Mouse (Mus musculus): ENCODE measurements at regions not wholly inside any gene's neighbourhood (a gene's known extent, or its start where the extent isn't known, plus 50 kb on each side); places are given as distances from the start of the nearest gene placed in this dataset.

GRCm38 (mm10) chr10:98554575-98554974 is 359.6 kb upstream of the Atp2b1 start:
- no peak for DNase-seq (ENCODE audit: low spot score in 2 of 2)

DNA sequence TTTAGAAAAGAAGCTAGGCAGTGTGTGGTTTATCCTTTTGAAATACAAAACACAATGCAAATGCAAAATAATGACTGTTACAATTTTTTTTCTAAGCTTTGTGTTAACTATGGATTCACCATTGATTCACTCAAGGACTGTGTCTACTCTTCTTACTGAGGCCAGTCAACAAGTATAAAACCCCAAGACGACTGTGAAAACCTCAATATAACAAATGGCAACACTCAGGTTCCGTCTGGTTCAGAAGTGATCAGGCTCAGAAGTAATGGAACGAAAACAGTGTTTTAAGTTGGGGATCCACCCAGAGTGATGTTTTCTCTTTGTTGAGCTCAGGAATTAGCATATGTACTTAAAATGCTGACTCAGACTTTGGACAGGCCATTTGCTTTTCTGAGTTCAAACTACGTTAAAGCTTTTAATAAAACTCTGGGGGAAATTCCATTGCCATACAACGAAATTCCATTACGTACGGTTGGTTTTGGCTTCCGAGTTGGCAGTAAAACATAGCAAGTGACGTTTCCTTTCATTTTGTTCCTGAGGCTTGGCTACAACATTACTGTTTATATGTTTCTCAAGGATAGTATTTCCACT is 356.6 kb upstream of the Atp2b1 start:
- DNase-seq (ENCODE audit: low spot score in 2 of 2) = no peak

GRCm38 (mm10) chr10:98558560-98558959 is 355.6 kb upstream of the Atp2b1 start:
- DNase-seq (ENCODE audit: low spot score in 2 of 2) = no peak

GRCm38 (mm10) chr10:98562297-98562912 is 351.8 kb upstream of the Atp2b1 start:
- DNase-seq (ENCODE audit: low spot score in 2 of 2) = no peak

GRCm38 (mm10) chr10:98572782-98573536 is 341.2 kb upstream of the Atp2b1 start:
- DNase-seq (ENCODE audit: low spot score in 2 of 2) = no peak

- DNase-seq (ENCODE audit: low spot score in 2 of 2) = no peak
Observed at GRCm38 (mm10) chr10:98577040-98577439, 337.2 kb upstream of the Atp2b1 start.

- DNase-seq (ENCODE audit: low spot score in 2 of 2) = no peak
Observed at GRCm38 (mm10) chr10:98584776-98585175, 329.4 kb upstream of the Atp2b1 start.

GRCm38 (mm10) chr10:98589726-98590125 is 324.5 kb upstream of the Atp2b1 start:
- no peak for DNase-seq (ENCODE audit: low spot score in 2 of 2)

GRCm38 (mm10) chr10:98592154-98592553 is 322.1 kb upstream of the Atp2b1 start:
- DNase-seq (ENCODE audit: low spot score in 2 of 2) = no peak

GRCm38 (mm10) chr10:98593910-98594309 is 320.3 kb upstream of the Atp2b1 start:
- no peak for DNase-seq (ENCODE audit: low spot score in 2 of 2)

DNA sequence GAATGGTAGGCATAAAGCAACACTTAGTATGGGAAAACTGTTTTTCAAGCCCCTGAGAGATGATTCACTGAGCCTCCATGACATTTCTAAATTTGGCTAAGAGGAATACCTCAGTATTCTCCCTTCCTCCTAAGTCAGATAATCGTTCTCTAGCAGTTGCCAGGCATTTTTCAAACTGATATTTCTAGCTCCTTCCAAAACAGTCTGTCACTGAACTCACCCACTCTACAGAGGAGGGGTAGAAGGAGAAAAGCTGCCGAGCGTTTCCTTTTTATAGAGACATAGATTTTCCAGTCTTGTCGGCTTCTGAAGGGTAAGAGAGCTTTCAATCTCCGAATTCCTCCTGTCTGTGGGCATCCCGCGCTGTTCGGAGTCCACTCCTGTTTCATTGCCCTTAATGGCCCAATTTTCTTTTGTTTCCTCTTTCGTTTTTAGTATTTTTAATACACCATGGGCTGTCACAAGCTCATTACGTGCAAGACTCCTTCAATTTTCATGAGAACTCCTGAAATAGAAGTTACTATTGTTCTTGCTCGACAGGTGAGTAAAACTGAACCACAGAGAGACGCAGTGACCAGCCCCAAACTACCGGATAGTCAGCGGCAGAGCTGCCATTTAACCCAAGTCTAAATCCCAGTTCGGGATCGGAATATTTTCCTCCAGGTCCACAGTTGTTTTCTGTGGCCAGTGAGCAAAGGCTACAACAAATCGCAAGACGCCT is 305.8 kb upstream of the Atp2b1 start:
- DNase-seq (ENCODE audit: low spot score in 2 of 2) = peak; percentile 18 to 40

- no peak for DNase-seq (ENCODE audit: low spot score in 2 of 2)
Observed at GRCm38 (mm10) chr10:98610708-98611107, 303.5 kb upstream of the Atp2b1 start.

GRCm38 (mm10) chr10:98611707-98612360 is 302.4 kb upstream of the Atp2b1 start:
- no peak for DNase-seq (ENCODE audit: low spot score in 2 of 2)

DNA sequence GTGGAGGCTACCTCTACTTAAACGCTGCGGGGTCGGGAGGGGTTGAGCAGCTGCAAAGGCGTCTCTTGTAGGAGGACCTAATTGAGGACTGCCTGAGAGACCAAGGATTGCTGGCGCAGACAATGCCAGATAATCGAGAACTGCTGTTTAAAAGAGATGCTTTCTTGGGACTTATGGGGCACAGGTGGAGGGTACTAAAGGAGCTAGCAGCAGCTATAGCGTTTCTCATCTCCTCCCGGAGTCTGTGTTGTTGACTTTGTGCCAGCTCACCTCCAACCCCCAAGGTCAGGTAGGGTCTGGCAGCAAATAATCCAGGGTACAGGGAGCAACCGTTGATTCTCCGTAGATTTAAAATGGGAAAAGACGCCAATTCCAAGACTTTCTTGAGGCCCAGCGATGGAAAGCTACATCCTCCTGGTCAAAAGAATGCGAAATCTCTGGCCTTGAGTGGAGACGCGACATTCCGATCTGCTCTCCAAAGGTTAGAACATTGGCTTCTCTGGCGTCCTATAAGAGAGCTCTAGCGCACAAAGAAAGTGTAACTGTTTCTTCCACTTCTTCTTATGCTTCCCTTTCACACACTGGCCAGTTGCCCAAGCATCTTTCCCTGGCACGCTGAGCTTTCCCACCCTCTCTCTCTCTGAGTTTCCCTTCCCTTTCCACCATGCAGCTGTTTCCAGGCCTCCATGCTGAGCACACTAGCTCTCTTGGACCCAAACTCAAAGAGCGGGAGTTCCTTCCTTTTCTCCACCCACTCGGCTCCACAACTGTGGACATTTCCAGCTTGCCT is 295.3 kb upstream of the Atp2b1 start:
- DNase-seq (ENCODE audit: low spot score in 2 of 2) = no peak

- no peak for DNase-seq (ENCODE audit: low spot score in 2 of 2)
Observed at GRCm38 (mm10) chr10:98624103-98624502, 290.1 kb upstream of the Atp2b1 start.

- no peak for DNase-seq (ENCODE audit: low spot score in 2 of 2)
Observed at GRCm38 (mm10) chr10:98624681-98625321, 289.4 kb upstream of the Atp2b1 start.

DNA sequence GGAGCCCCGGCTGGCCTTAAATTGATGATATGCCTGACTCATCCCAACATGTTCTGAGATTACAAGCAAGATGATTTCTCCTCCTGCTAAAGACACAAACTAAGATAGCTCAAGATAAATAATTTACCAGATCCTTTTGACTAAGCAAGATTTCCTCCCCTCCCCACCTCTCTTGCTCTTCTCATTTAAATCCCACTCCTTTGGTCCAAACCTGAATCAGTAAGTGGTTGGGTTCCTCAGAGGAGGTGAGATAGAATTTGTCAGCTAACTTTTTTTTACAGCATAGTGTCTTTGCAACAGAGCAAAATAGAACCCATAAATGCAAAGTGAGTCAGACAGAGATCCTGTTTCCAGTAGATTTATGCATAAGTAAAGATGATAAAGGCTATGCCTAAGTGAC is 286.0 kb upstream of the Atp2b1 start:
- DNase-seq (ENCODE audit: low spot score in 2 of 2) = no peak

DNA sequence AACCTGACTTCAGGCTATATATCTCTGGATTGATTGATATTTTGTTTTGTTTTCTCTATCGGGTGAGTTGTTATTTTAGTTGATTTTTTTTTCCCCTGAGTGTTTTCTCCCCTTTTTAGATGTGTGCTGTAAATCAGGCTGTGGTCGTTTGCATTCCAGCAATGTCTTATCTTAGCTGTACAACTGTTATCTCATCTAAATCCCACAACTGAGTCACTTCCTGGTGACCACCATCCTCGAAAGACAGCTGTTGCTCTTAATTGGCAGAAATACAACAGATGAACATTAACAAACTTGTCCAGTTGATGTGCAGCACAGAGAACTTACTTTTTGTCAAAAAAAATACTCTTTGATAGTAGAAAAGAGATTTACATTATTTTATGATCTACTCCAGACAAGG is 285.0 kb upstream of the Atp2b1 start:
- no peak for DNase-seq (ENCODE audit: low spot score in 2 of 2)

DNA sequence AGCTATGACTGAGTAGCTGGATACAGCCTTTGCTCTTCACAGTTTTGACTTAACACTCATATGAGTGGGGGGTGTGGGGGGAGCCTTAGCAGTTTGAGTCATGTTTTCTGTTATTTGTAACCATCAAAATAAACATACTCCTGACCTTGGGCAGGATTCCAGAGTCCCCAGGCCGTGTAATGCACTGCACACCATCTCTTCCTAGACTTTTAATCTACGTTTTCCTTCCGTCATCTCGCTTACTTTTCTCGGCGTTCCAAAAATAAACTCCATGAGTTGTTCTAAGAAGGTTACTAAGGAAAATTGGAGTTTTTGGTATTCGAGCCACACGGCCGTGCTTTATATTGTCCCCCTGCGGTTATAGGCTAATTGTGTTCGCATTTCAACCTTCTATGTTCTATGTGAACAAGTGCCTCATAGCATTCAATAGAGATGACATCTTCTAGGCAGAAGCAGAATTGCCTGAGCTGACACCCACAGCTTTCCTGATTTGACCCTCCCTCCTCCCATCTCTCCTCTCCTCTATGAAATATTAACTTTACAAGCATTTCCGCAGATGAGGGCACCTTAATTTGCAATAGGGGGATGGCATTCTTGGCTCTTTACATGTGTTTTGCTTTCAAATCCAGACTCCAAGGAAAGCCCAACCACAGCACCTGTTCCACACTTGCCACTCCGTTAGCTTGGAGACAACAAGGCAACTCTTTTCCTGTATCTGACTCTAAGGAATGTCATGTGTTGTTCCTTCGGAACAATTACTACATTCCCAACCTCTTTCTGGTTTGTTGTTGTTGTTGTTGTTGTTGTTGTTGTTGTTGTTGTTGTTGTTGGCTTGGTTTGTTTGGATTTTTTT is 276.2 kb upstream of the Atp2b1 start:
- DNase-seq (ENCODE audit: low spot score in 2 of 2) = no peak
